Mouse (Mus musculus) spleen, postnatal 36 days (tissue): ENCODE results near the gene Nova2.

Source experiments
- DNase-seq, 2 experiments: peaks; one replicate each; pipeline ENCODE4 v3.0.0; 2022; ENCODE audit warnings: low spot score in 2 of 2, mixed read lengths in 1 of 2

The Nova2 gene

GRCm38 (mm10) chr7:18925162-18925938 lies at the start of gene Nova2:
Gene Nova2, plus strand, starts transcription at chr7:18925888.
- DNase-seq, result peak; percentile 52 to 54

- no peak for DNase-seq
Observed at GRCm38 (mm10) chr7:18878691-18879090, 47.0 kb upstream of the Nova2 start.

- peak; percentile 64 to 68 for DNase-seq
Observed at GRCm38 (mm10) chr7:18883991-18884744, 41.5 kb upstream of the Nova2 start.

- no peak for DNase-seq
Observed at GRCm38 (mm10) chr7:18884745-18885422, 40.8 kb upstream of the Nova2 start.

GRCm38 (mm10) chr7:18886963-18887362 lies 38.7 kb upstream of the Nova2 start:
- DNase-seq, result no peak

- no peak for DNase-seq
Observed at GRCm38 (mm10) chr7:18890848-18891247, 34.8 kb upstream of the Nova2 start.

GRCm38 (mm10) chr7:18891872-18892599 lies 33.7 kb upstream of the Nova2 start:
- peak; percentile 75 to 76 for DNase-seq

GRCm38 (mm10) chr7:18893009-18893408 lies 32.7 kb upstream of the Nova2 start:
- no peak for DNase-seq

GRCm38 (mm10) chr7:18893651-18894430 lies 31.8 kb upstream of the Nova2 start:
- peak; percentile 13 to 44 for DNase-seq

GRCm38 (mm10) chr7:18896536-18896935 lies 29.2 kb upstream of the Nova2 start:
- DNase-seq, result no peak

GRCm38 (mm10) chr7:18900513-18900912 lies 25.2 kb upstream of the Nova2 start:
- DNase-seq, result no peak

- DNase-seq, result no peak
Observed at GRCm38 (mm10) chr7:18902486-18902885, 23.2 kb upstream of the Nova2 start.

- no peak for DNase-seq
Observed at GRCm38 (mm10) chr7:18904971-18905370, 20.7 kb upstream of the Nova2 start.

GRCm38 (mm10) chr7:18909797-18910196 lies 15.9 kb upstream of the Nova2 start:
- no peak for DNase-seq

- peak; percentile 97 to 99 for DNase-seq
Observed at GRCm38 (mm10) chr7:18910241-18910831, 15.4 kb upstream of the Nova2 start, which contains the start of gene Ccdc61. Gene Ccdc61, minus strand, starts transcription at chr7:18910415.

- no peak for DNase-seq
Observed at GRCm38 (mm10) chr7:18916254-18916653, 9.4 kb upstream of the Nova2 start.

- DNase-seq, result no peak
Observed at GRCm38 (mm10) chr7:18917931-18918330, 7.8 kb upstream of the Nova2 start.

- peak in 1 of 2 experiments; percentile 20 for DNase-seq
Observed at GRCm38 (mm10) chr7:18921069-18921468, 4.6 kb upstream of the Nova2 start.

GRCm38 (mm10) chr7:18922807-18923206 lies 2.9 kb upstream of the Nova2 start:
- DNase-seq, result no peak

GRCm38 (mm10) chr7:18923267-18923666 lies 2.4 kb upstream of the Nova2 start:
- DNase-seq, result no peak
